Mouse (Mus musculus) intestine, postnatal 0 days (tissue): ENCODE measurements at regions not wholly inside any gene's neighbourhood (a gene's known extent, or its start where the extent isn't known, plus 50 kb on each side); places are given as distances from the start of the nearest gene placed in this dataset.

Source experiments
- ATAC-seq: fragments of 200-750 bp; cut with Nextera tagmentation; 2 replicates; pipeline ENCODE4 v1.8.0; 2017; ENCODE audit warnings: mild to moderate bottlenecking, moderate TSS enrichment, moderate library complexity
- H3K27ac ChIP-seq: fragments of 300-500 bp; sonication (generic); 2 replicates; pipeline ENCODE4 v1.5.1; 2014; ENCODE audit warnings: mild to moderate bottlenecking, low read depth, low read length, moderate library complexity
- H3K27me3 ChIP-seq: fragments of 300-500 bp; sonication (generic); replicated peaks from 2 replicates; pipeline ENCODE4 v1.6.1; 2014; ENCODE audit warnings: low read length, mixed read lengths; ENCODE audit not compliant: control insufficient read depth, insufficient read depth
- H3K36me3 ChIP-seq: fragments of 300-500 bp; sonication (generic); 2 replicates; pipeline ENCODE4 v1.6.1; 2014; ENCODE audit warnings: mild to moderate bottlenecking, moderate library complexity; ENCODE audit not compliant: control insufficient read depth, insufficient read depth
- H3K4me1 ChIP-seq: fragments of 300-500 bp; sonication (generic); replicated peaks from 2 replicates; pipeline ENCODE4 v1.6.1; 2014; ENCODE audit warnings: antibody characterized with exemption, low read length, mixed read lengths; ENCODE audit not compliant: control insufficient read depth, insufficient read depth
- H3K4me2 ChIP-seq: fragments of 300-500 bp; sonication (generic); replicated peaks from 2 replicates; pipeline ENCODE4 v1.6.1; 2014; ENCODE audit warnings: low read depth, mild to moderate bottlenecking, moderate library complexity
- H3K4me3 ChIP-seq: fragments of 300-500 bp; sonication (generic); 2 replicates; pipeline ENCODE4 v1.5.1; 2014; ENCODE audit warnings: low read depth, low read length
- H3K9ac ChIP-seq: fragments of 300-500 bp; sonication (generic); 2 replicates; pipeline ENCODE4 v1.6.1; 2014; ENCODE audit warnings: mild to moderate bottlenecking, low read depth, low read length
- H3K9me3 ChIP-seq: fragments of 300-500 bp; sonication (generic); 2 replicates; pipeline ENCODE4 v1.6.1; 2016; ENCODE audit warnings: mixed run types; ENCODE audit not compliant: control insufficient read depth
- CTCF ChIP-seq: sonication (generic); IDR thresholded peaks from 2 replicates; pipeline ENCODE4 v1.5.1; 2016; ENCODE audit warnings: low read depth, mild to moderate bottlenecking, control low read depth, antibody characterized with exemption, moderate library complexity
- WGBS: fragments of 180-500 bp; shearing (Covaris S2); extraction: QIAGEN DNeasy Blood & Tissue Kit; methylation state at CpG from one replicate; pipeline ENCODE4 v1.1.7; 2014; 5-methylcytosine and 5-hydroxymethylcytosine counted together

DNA sequence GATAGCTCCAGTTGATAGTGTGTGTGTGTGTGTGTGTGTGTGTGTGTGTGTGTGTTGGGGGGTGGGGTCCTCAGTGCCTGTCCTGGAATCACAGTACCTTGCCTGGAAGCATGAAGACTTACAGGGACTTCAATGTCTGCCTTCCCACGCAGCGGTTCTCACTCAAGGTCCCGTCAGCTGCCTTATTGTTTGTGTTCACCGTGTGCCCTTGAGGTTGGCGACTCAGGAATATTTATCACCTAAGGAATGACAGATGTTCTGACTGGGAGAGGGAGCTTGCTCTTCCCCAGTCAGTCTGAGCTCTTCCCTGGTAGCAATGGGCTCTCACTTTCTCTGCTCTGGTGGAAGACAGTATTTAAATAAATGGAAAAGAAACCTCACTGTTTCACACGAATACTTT is 309.8 kb upstream of the 3110018I06Rik start:
- H3K27me3 ChIP-seq: no peaks in the 10 kb centered on the region
- no peak overlapping the region for H3K9ac ChIP-seq
- H3K36me3 ChIP-seq: no peaks in the 10 kb centered on the region
- WGBS: 54% methylated on average over 6 of the region's 6 CpGs
- H3K27ac ChIP-seq: no peak overlapping the region
- no peak for ATAC-seq
- no peaks in the 10 kb centered on the region for H3K4me1 ChIP-seq
- H3K4me2 ChIP-seq: no peak overlapping the region
- H3K9me3 ChIP-seq: no peaks in the 10 kb centered on the region
- no peak for TF ChIP-seq CTCF
- no peak overlapping the region for H3K4me3 ChIP-seq

- Histone ChIP-seq H3K9me3 (no peaks in the 10 kb centered on the region), H3K4me1 (no peaks in the 10 kb centered on the region), H3K27me3 (no peaks in the 10 kb centered on the region), H3K27ac (no peak overlapping the region), H3K4me3 (no peak overlapping the region), H3K4me2 (no peak overlapping the region), H3K36me3 (no peaks in the 10 kb centered on the region), H3K9ac (no peak overlapping the region)
- no peak for ATAC-seq
- WGBS: 91% methylated on average over 3 of the region's 3 CpGs
- no peak for TF ChIP-seq CTCF
These were observed 307.9 kb upstream of the 3110018I06Rik start for GRCm38 (mm10) chr12:107180501-107180900.

GRCm38 (mm10) chr12:107181291-107181690 is 307.1 kb upstream of the 3110018I06Rik start:
- no peak overlapping the region for H3K4me3 ChIP-seq
- no peaks in the 10 kb centered on the region for H3K27me3 ChIP-seq
- H3K4me2 ChIP-seq: no peak overlapping the region
- no peaks in the 10 kb centered on the region for H3K36me3 ChIP-seq
- ATAC-seq: no peak
- TF ChIP-seq CTCF: no peak
- no peak overlapping the region for H3K27ac ChIP-seq
- 74% methylated on average over 9 of the region's 9 CpGs for WGBS
- no peaks in the 10 kb centered on the region for H3K4me1 ChIP-seq
- no peak overlapping the region for H3K9ac ChIP-seq
- H3K9me3 ChIP-seq: no peaks in the 10 kb centered on the region

GRCm38 (mm10) chr12:107182091-107182655 is 306.3 kb upstream of the 3110018I06Rik start:
- no peaks in the 10 kb centered on the region for H3K9me3 ChIP-seq
- no peaks in the 10 kb centered on the region for H3K27me3 ChIP-seq
- no peaks in the 10 kb centered on the region for H3K4me1 ChIP-seq
- H3K4me2 ChIP-seq: no peak overlapping the region
- H3K36me3 ChIP-seq: no peaks in the 10 kb centered on the region
- H3K9ac ChIP-seq: no peak overlapping the region
- no peak overlapping the region for H3K4me3 ChIP-seq
- TF ChIP-seq CTCF: no peak
- H3K27ac ChIP-seq: no peak overlapping the region
- WGBS: 92% methylated on average over 18 of the region's 18 CpGs
- ATAC-seq: no peak

DNA sequence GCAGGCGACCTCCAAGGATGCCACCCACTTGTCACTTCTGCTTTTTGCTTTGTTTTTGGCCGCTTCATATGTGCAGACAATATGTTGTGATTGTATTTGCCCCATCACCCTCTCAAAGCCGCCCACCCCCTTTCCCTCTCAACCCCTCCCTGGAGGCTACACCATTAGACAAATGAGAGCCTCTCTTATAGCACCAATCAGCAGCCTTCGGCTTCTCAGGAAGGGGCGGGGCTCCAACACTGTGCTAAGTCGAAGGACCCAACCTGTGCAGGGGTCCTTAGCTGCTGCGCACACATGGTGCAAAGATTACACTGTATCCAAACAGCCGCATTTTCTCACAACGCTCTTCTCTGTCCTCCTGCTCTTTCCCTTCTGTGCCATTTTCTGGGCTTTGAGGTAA is 305.1 kb upstream of the 3110018I06Rik start:
- Histone ChIP-seq H3K27me3 (no peaks in the 10 kb centered on the region), H3K27ac (no peak overlapping the region), H3K36me3 (no peaks in the 10 kb centered on the region), H3K4me1 (no peaks in the 10 kb centered on the region), H3K9me3 (no peaks in the 10 kb centered on the region), H3K9ac (no peak overlapping the region), H3K4me3 (no peak overlapping the region), H3K4me2 (no peak overlapping the region)
- ATAC-seq: no peak
- WGBS: 47% methylated on average over 9 of the region's 9 CpGs
- TF ChIP-seq CTCF: no peak

DNA sequence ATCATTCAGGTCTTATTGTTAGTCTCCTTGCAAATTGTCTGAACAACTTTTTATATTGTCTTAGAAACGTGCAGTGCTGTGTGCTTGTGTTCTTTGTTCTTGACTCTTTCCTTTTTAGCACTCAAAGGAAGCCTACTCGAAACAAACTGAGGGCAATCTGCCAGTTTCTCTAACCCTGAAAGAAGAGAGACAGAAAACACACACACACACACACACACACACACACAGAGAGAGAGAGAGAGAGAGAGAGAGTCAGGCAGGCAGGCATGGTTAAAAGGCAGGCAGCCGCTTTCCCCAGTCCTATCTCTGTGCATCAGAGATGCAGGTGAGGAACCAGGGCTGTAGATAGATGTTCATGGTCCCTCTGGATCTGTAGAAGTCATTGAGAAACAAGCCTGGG is 304.0 kb upstream of the 3110018I06Rik start:
- Histone ChIP-seq H3K4me2 (no peak overlapping the region), H3K4me3 (no peak overlapping the region), H3K27me3 (no peaks in the 10 kb centered on the region), H3K9me3 (no peaks in the 10 kb centered on the region), H3K36me3 (no peaks in the 10 kb centered on the region), H3K9ac (no peak overlapping the region), H3K4me1 (no peaks in the 10 kb centered on the region), H3K27ac (no peak overlapping the region)
- ATAC-seq: no peak
- TF ChIP-seq CTCF: no peak
- WGBS: 51% methylated on average over 3 of the region's 3 CpGs

DNA sequence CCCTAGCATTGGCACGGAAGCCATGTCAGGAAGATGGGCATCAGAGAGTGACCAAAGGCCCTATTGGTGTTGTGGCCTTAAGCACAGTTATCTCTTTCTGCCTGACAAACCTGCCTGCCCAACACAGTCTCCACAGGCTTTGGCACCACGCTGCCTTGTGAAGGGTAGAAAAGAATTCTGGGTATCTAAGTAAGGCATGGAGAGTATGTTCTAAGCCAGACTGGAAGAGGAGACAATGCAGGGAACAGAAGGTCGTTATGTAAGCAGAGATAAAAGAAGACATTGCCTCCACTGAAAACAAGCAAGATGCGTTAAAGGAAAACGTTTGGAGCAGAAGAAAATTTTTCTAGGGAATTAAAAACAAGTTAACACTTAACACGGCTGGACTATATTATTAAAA is 302.1 kb upstream of the 3110018I06Rik start:
- H3K4me1 ChIP-seq: no peaks in the 10 kb centered on the region
- no peaks in the 10 kb centered on the region for H3K27me3 ChIP-seq
- WGBS: 76% methylated on average over 6 of the region's 6 CpGs
- no peaks in the 10 kb centered on the region for H3K9me3 ChIP-seq
- no peaks in the 10 kb centered on the region for H3K36me3 ChIP-seq
- no peak for ATAC-seq
- H3K4me2 ChIP-seq: no peak overlapping the region
- no peak for TF ChIP-seq CTCF
- no peak overlapping the region for H3K4me3 ChIP-seq
- H3K9ac ChIP-seq: no peak overlapping the region
- no peak overlapping the region for H3K27ac ChIP-seq
